19 mouse cellular contexts compared by ENCODE assay signal in genomic region chr1:97785685-97786393, GRCm38 (mm10). TPM values are rescaled to one million over a fixed set of nuclear protein-coding genes. Genes with fewer than 3 reads are reported as not detected.
DNase-seq lines count a peak whose midpoint lies in the region; ATAC-seq and TF ChIP-seq lines count a peak whose summit lies in the region.
"Had no signal": no experiment of that assay in that cellular context is flagged by ENCODE, and none has a peak within 500 bp of the region (broad histone marks: within the 10 kb centered on the region; RNA-seq: fewer than 3 reads in every experiment).

No protein-coding gene starts in this region.

- no peaks in the 10 kb centered on the region for H3K4me1 ChIP-seq in stomach, embryonic 15.5 days
- H3K4me1 ChIP-seq in stomach, postnatal 0 days (replicated peaks; ENCODE audit: control insufficient read depth, insufficient read depth): no peaks in the 10 kb centered on the region
- peaks cover 15% of the 10 kb centered on the region for H3K4me1 ChIP-seq in liver, embryonic 12.5 days
- H3K4me1 ChIP-seq in liver, embryonic 16.5 days (ENCODE audit: control insufficient read depth, low read depth, low read length): no peaks in the 10 kb centered on the region; the same call in 1 of the 2 replicates
- H3K4me1 ChIP-seq: embryonic facial prominence, embryonic 15.5 days; forebrain, embryonic 12.5 days; hindbrain, embryonic 15.5 days had no signal

- H3K9me3 ChIP-seq in stomach, embryonic 15.5 days: no peaks in the 10 kb centered on the region
- H3K9me3 ChIP-seq in stomach, postnatal 0 days (ENCODE audit: control insufficient read depth, low read length): no peaks in the 10 kb centered on the region
- no peaks in the 10 kb centered on the region for H3K9me3 ChIP-seq in liver, embryonic 12.5 days (replicated peaks)
- no peaks in the 10 kb centered on the region for H3K9me3 ChIP-seq in liver, embryonic 16.5 days (replicated peaks; ENCODE audit: control insufficient read depth, low read length)
- H3K9me3 ChIP-seq: embryonic facial prominence, embryonic 15.5 days; forebrain, embryonic 12.5 days; heart, embryonic 13.5 days; hindbrain, embryonic 15.5 days had no signal

- no peak for TF ChIP-seq EP300 in stomach, postnatal 0 days (optimal IDR thresholded peaks at IDR 0.05)

- H3K27me3 ChIP-seq in stomach, embryonic 15.5 days (replicated peaks): no peaks in the 10 kb centered on the region
- no peaks in the 10 kb centered on the region for H3K27me3 ChIP-seq in stomach, postnatal 0 days (ENCODE audit: control insufficient read depth, insufficient read depth, low read length)
- H3K27me3 ChIP-seq in liver, embryonic 12.5 days (replicated peaks): no peaks in the 10 kb centered on the region
- no peaks in the 10 kb centered on the region for H3K27me3 ChIP-seq in liver, embryonic 16.5 days (ENCODE audit: control insufficient read depth, insufficient read depth, low read depth, low read length)
- H3K27me3 ChIP-seq: embryonic facial prominence, embryonic 15.5 days; forebrain, embryonic 12.5 days; heart, embryonic 13.5 days; hindbrain, embryonic 15.5 days had no signal

- DNase-seq in stomach, postnatal 0 days (ENCODE audit: low spot score): no peak
- no peak for DNase-seq in adrenal gland, postnatal 4 days (ENCODE audit: low spot score in 2 of 2)
- no peak for DNase-seq in layer of hippocampus, adult 18-20 months (ENCODE audit: low spot score in 2 of 2)
- no peak for DNase-seq in gastrocnemius, postnatal 4 days (ENCODE audit: low spot score in 2 of 2)
- DNase-seq in layer of hippocampus, postnatal 14 days (ENCODE audit: low spot score in 2 of 2): no peak
- DNase-seq: adrenal gland, postnatal 14 days; cerebellum, adult 2 months; cerebellum, postnatal 10 days; gastrocnemius, postnatal 10 days; heart, postnatal 36 days had no signal

- H3K4me3 ChIP-seq in stomach, embryonic 15.5 days (replicated peaks): no peak overlapping the region
- no peak overlapping the region for H3K4me3 ChIP-seq in stomach, postnatal 0 days (ENCODE audit: low read depth, low read length)
- no peak overlapping the region for H3K4me3 ChIP-seq in liver, embryonic 12.5 days
- no peak overlapping the region for H3K4me3 ChIP-seq in liver, embryonic 16.5 days (ENCODE audit: low read depth, low read length)
- H3K4me3 ChIP-seq: embryonic facial prominence, embryonic 15.5 days; forebrain, embryonic 12.5 days; heart, embryonic 13.5 days; hindbrain, embryonic 15.5 days had no signal

- H3K4me2 ChIP-seq in stomach, embryonic 15.5 days: no peak overlapping the region
- H3K4me2 ChIP-seq in stomach, postnatal 0 days (replicated peaks; ENCODE audit: low read depth): no peak overlapping the region
- H3K4me2 ChIP-seq in liver, embryonic 12.5 days: no peak overlapping the region
- no peak overlapping the region for H3K4me2 ChIP-seq in liver, embryonic 16.5 days (ENCODE audit: low read depth, low read length)
- H3K4me2 ChIP-seq: embryonic facial prominence, embryonic 15.5 days; forebrain, embryonic 12.5 days; heart, embryonic 13.5 days; hindbrain, embryonic 15.5 days had no signal

- H3K9ac ChIP-seq in stomach, embryonic 15.5 days: no peak overlapping the region
- H3K9ac ChIP-seq in stomach, postnatal 0 days (ENCODE audit: low read length): no peak overlapping the region
- 0 out of 2 replicates have a peak overlapping the region, but pooled peaks have one; percentile 7 for H3K9ac ChIP-seq in liver, embryonic 12.5 days
- no peak overlapping the region for H3K9ac ChIP-seq in liver, embryonic 16.5 days (ENCODE audit: low read depth, low read length)
- H3K9ac ChIP-seq: embryonic facial prominence, embryonic 15.5 days; forebrain, embryonic 12.5 days; heart, embryonic 13.5 days; hindbrain, embryonic 15.5 days had no signal

- H3K36me3 ChIP-seq in stomach, embryonic 15.5 days: no peaks in the 10 kb centered on the region
- no peaks in the 10 kb centered on the region for H3K36me3 ChIP-seq in stomach, postnatal 0 days (ENCODE audit: control insufficient read depth, insufficient read depth, low read length)
- H3K36me3 ChIP-seq in liver, embryonic 12.5 days: peaks cover 17% of the 10 kb centered on the region; the same call in 1 of the 2 replicates
- no peaks in the 10 kb centered on the region; the same call in 1 of the 2 replicates for H3K36me3 ChIP-seq in liver, embryonic 16.5 days (ENCODE audit: control insufficient read depth, insufficient read depth)
- H3K36me3 ChIP-seq: embryonic facial prominence, embryonic 15.5 days; forebrain, embryonic 12.5 days; hindbrain, embryonic 15.5 days had no signal

- H3K27ac ChIP-seq in stomach, embryonic 15.5 days: no peak overlapping the region
- H3K27ac ChIP-seq in stomach, postnatal 0 days (replicated peaks): no peak overlapping the region
- H3K27ac ChIP-seq in liver, embryonic 12.5 days: peak overlapping the region; percentile 45; the same call in 1 of the 2 replicates
- no peak overlapping the region; the same call in 1 of the 2 replicates for H3K27ac ChIP-seq in liver, embryonic 16.5 days (ENCODE audit: low read length)
- H3K27ac ChIP-seq: embryonic facial prominence, embryonic 15.5 days; forebrain, embryonic 12.5 days; heart, embryonic 13.5 days; hindbrain, embryonic 15.5 days had no signal

- WGBS in stomach, embryonic 15.5 days: 83% methylated on average over 11 of the region's 11 CpGs
- WGBS in stomach, postnatal 0 days: 88% methylated on average over 11 of the region's 11 CpGs
- 57% methylated on average over 11 of the region's 11 CpGs for WGBS in liver, embryonic 12.5 days (ENCODE audit: insufficient replicate concordance)
- WGBS in liver, embryonic 16.5 days (ENCODE audit: insufficient replicate concordance): 61% methylated on average over 11 of the region's 11 CpGs

- no peak for TF ChIP-seq CTCF in stomach, postnatal 0 days (IDR thresholded peaks at IDR 0.05; ENCODE audit: low read depth)

- peak; percentile 70; the same call in 1 of the 2 replicates for ATAC-seq in stomach, embryonic 15.5 days (ENCODE audit: insufficient read depth, low FRiP score, low read depth)
- ATAC-seq in stomach, postnatal 0 days (ENCODE audit: low FRiP score, low TSS enrichment): no peak
- ATAC-seq in liver, embryonic 12.5 days: peak; percentile 99
- peak; percentile 96 for ATAC-seq in liver, embryonic 16.5 days (ENCODE audit: low read depth)
- ATAC-seq: activated CD4-positive, CD25-positive, alpha-beta regulatory T cell, adult 4 months; forebrain, embryonic 16.5 days had no signal

RNA-seq across cellular contexts. Expression of gene Ppip5k2, which starts 15.6 kb away (rescaled TPM):
- 28.1 and 33.3 TPM in 2 replicates for polyA plus RNA-seq in stomach, embryonic 15.5 days (2015; fragmentation: Nextera tagmentation; extraction: Ambion mirVana)
- polyA plus RNA-seq in stomach, postnatal 0 days (2015; fragmentation: Nextera tagmentation; extraction: Ambion mirVana): 11.1 and 11.5 TPM in 2 replicates
- polyA plus RNA-seq in liver, embryonic 12.5 days (2016; fragmentation: Nextera tagmentation; extraction: Ambion mirVana): 22.7 and 23.7 TPM in 2 replicates
- polyA plus RNA-seq in liver, embryonic 16.5 days (2015; fragmentation: Nextera tagmentation; extraction: Ambion mirVana): 11.1 and 11.4 TPM in 2 replicates
- 10 to 100 TPM; 25.4 to 32.5 TPM for total RNA-seq in adrenal gland, postnatal 4 days (2021)
- total RNA-seq in layer of hippocampus, adult 18-20 months (2021): 10 to 100 TPM; 17.4 to 18.8 TPM
- total RNA-seq in gastrocnemius, postnatal 4 days (2021): 10 to 100 TPM; 10.1 to 12.8 TPM
- 10 to 100 TPM; 20.2 to 21.2 TPM for total RNA-seq in layer of hippocampus, postnatal 14 days (2021)

RNA-seq across cellular contexts. Expression of gene Gin1, which starts 15.9 kb away (rescaled TPM):
- polyA plus RNA-seq in stomach, embryonic 15.5 days (2015; fragmentation: Nextera tagmentation; extraction: Ambion mirVana): 18.4 and 18.8 TPM in 2 replicates
- 10.4 and 10.8 TPM in 2 replicates for polyA plus RNA-seq in stomach, postnatal 0 days (2015; fragmentation: Nextera tagmentation; extraction: Ambion mirVana)
- 17.8 and 20.2 TPM in 2 replicates for polyA plus RNA-seq in liver, embryonic 12.5 days (2016; fragmentation: Nextera tagmentation; extraction: Ambion mirVana)
- 10.1 and 11.2 TPM in 2 replicates for polyA plus RNA-seq in liver, embryonic 16.5 days (2015; fragmentation: Nextera tagmentation; extraction: Ambion mirVana)
- 10 to 100 TPM; 13.3 to 16.8 TPM for total RNA-seq in adrenal gland, postnatal 4 days (2021)
- 10 to 100 TPM in 1 of 2 experiments, 1 to 10 TPM in 1; 8.3 to 11.1 TPM for total RNA-seq in layer of hippocampus, adult 18-20 months (2021)
- 1 to 10 TPM; 5.3 to 5.7 TPM for total RNA-seq in gastrocnemius, postnatal 4 days (2021)
- total RNA-seq in layer of hippocampus, postnatal 14 days (2021): 1 to 10 TPM; 8.7 to 9.3 TPM
